Mouse (Mus musculus) layer of hippocampus, adult 11-12 months (tissue): ENCODE data around the gene Nxt1.

Source experiments
- DNase-seq: peaks from one replicate; pipeline ENCODE4 v3.0.0; 2022; ENCODE audit warnings: low spot score

The Nxt1 gene

GRCm38 (mm10) chr2:148689444-148690140 lies 17.2 kb downstream of the Nxt1 start:
- DNase-seq, result no peak

- no peak for DNase-seq
Measured at GRCm38 (mm10) chr2:148690291-148690690, 17.9 kb downstream of the Nxt1 start.

GRCm38 (mm10) chr2:148690781-148691180 lies 18.4 kb downstream of the Nxt1 start:
- no peak for DNase-seq

GRCm38 (mm10) chr2:148698571-148698970 lies 26.2 kb downstream of the Nxt1 start:
- DNase-seq, result no peak

DNA sequence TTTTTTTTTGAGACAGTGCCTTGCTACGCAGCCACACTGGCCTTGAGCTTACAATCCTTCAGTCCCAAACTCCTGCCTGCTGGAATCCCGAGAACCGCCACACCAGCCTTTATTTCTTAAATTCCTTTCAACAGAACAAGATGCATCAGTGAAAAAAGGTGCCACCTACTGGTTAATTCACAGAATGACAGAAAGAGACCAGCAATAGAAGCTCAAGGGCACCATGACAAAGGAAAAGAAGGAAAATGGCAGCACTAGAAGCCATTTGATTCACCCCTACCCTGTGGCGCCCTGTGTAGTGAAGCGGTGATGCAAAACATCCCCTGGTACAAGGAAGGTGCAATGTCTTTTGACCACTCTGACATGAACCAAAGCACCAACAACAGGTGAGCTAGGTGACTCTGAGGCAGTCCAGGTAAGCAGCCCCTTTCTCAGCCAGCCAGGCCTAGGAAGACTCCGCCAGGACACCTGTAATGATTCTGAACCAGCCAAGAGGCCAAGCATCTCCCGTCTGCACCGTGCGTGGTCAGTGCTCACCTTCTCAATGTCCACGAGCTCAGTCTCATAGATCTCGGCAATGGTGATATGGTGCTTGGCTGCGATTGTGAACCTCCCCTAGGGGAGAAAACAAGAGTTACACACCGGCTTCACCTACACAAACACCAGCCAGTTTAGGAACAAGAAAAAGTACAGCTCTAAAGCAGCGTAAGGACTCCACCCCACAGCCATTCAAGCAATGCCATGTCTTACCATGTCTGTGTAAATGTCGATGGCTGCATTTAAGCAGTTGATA lies 34.2 kb downstream of the Nxt1 start:
- DNase-seq, result no peak

DNA sequence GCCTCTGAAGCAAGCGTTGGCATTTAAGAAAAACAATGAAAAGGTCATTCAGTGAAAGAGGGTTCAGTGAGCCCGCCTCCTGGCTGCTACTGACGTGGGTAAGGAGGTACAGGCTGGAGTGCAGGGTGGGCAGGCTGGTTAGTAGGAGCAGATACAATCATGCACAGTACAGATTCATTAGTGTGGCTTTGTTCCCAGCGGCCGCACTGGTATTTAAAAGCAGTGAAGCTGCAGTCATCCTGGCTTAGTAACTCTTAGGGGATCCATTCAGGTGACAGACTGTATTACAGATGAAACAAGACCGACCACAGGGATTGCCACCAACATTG lies 34.8 kb downstream of the Nxt1 start:
- no peak for DNase-seq

- no peak for DNase-seq
Measured at GRCm38 (mm10) chr2:148712326-148712725, 39.9 kb downstream of the Nxt1 start.

- no peak for DNase-seq
Measured at GRCm38 (mm10) chr2:148717072-148717471, 44.7 kb downstream of the Nxt1 start.

GRCm38 (mm10) chr2:148719271-148719995 lies 47.0 kb downstream of the Nxt1 start:
- no peak for DNase-seq
